Mouse (Mus musculus) thymus, postnatal 4 days (tissue): Measurements from ENCODE around the gene Gm36864.

ENCODE experiments used
- DNase-seq: peaks from one replicate; pipeline ENCODE4 v3.0.0; 2021

The Gm36864 gene

GRCm38 (mm10) chr7:44260410-44260809 is 24.4 kb downstream of the Gm36864 start:
- DNase-seq = no peak

GRCm38 (mm10) chr7:44261147-44261546 is 25.2 kb downstream of the Gm36864 start, which contains the start of gene Gm15517:
TSS of gene Gm15517 (plus strand) at chr7:44261447.
- no peak for DNase-seq

DNA sequence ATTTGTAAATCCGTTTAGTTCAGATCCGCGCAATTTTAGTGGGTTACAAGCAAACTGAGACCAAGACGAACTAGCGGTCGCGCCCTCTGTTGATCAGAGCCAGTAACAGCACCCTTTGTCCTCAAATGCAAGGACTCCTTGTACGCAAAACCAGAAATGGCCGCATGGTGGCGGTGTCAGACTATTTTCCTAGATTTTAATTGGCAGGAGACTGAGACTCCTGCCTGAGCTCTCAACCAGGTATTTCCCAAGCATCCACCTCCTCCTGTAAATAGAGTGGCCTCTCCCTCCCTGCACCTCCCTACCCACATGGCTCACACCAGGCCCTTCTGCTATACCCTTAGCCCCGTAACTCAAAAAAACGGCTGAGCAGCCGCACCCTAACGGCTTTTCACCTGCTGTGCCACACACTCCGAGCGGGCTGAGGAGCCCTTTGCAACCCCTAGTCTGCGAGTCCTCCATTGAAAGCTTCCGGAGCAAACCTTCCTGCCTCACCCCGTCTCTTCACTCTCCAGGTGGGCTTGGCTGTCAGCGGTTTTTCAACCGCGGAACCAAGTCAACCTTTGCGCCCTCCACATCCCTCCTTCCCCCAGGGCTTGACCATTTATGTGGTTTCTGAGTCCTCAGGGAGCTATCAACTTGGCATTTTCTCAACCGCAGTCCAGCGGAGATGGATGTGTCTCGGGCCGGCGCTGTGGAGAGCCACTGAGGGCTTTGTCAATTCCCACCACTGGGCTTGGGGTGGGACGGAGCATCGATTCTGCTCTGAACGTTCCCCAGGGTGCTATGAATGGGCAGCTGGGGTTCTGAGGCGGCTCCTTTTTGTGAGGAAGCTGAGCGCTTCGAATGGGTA is 27.0 kb downstream of the Gm36864 start:
- DNase-seq = peak; percentile 96

DNA sequence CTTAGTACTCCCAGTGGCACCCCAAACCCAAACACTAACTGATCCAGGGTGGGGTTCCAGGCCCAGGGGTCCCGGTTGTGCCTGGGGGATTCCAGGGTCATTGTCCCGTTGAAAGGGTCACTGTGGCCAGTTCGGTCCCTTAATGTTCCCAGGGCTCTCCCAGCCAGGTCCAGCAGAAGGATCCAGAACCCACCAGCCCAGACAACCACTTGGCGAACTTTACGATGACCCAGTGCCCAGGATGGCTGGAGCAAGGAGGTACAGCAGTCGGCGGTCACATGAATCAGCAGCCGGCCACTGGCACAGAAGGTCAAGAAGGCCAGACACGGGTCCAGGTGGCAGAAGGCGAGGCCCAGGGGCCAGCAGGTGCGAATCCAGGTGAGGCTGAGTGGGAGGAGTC is 32.1 kb downstream of the Gm36864 start:
- no peak for DNase-seq

GRCm38 (mm10) chr7:44269397-44269796 is 33.4 kb downstream of the Gm36864 start:
- no peak for DNase-seq

- DNase-seq = no peak
These were observed 35.3 kb downstream of the Gm36864 start for GRCm38 (mm10) chr7:44271309-44271708.

DNA sequence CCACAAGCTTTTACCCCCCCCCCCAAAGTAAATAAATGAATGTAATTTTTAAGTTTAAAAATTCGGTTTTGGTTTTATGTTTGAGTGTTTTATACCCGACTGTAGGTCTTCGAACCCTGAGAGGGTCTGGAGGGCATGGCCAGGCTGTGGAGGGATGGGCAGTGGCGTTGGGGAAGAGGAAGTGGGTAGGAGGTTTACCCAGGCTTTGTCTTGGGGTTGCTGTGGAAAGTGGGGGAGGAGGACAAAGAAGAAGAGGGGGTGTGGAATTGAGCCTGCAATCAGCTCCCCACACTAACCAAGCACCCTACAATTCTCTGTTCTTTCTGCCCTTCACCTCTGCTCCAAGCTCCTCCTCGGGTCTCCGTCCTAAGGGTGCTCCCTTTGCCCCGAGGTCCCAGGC is 36.6 kb downstream of the Gm36864 start:
- DNase-seq = no peak

- DNase-seq = no peak
These were observed 37.5 kb downstream of the Gm36864 start for GRCm38 (mm10) chr7:44273446-44273845.

DNA sequence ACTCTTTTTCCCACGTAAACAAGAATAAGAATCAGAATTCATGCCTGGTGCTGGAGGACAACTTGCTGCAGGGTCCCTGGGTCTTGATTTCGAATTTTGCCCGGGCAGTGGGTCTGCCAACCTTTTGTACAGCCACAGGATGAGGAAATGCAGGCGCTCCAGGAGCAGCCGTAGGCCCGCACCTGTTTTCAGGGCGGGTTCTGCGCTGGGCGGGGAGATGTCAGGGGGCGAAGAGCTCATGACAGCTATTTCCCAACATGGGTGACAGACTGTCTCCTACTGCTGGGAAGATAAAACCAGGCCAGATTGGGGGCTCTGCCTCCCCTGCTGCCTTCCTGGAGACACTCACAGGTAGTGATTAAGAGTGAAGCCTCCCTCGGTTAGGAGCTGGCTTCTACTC is 38.1 kb downstream of the Gm36864 start:
- DNase-seq = no peak

- DNase-seq = no peak
These were observed 39.6 kb downstream of the Gm36864 start for GRCm38 (mm10) chr7:44275546-44275945.

GRCm38 (mm10) chr7:44276461-44277249 is 40.7 kb downstream of the Gm36864 start:
- DNase-seq = no peak

DNA sequence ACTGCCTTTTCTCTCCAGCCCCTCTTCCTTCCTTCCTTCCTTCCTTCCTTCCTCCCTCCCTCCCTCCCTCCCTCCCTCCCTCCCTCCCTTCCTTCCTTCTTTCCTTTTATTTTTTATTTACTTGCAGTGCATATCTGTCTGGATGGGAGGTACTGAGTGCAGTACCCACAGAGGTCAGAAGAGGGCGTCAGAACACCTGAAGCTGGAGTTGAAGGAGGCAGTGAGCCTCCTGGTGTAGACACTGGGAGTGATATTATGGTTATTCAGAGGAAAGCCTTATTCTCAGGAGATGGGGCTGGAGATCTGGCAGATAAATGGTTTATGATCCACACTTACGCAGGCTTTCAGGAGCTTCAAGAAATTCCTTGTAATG is 41.3 kb downstream of the Gm36864 start:
- peak; percentile 65 for DNase-seq

DNA sequence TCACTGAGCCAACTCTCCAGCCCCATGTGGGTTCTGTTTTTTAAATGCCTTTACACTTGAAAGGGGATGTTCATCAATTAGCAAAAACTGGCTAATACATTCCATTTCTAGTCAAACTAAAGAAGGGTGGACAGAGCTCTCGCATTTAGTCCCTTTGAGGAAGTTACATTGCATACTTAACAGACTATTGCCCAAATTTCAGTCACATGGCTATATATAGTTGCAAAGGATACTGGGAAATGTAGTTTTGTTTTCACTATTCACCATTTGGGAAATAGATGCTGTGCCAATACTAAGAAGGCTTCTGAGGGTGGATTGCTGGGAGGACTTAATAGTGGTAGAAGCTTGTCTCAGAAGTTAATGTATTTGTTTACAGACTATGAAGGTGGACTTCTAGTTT is 45.0 kb downstream of the Gm36864 start:
- DNase-seq = no peak

DNA sequence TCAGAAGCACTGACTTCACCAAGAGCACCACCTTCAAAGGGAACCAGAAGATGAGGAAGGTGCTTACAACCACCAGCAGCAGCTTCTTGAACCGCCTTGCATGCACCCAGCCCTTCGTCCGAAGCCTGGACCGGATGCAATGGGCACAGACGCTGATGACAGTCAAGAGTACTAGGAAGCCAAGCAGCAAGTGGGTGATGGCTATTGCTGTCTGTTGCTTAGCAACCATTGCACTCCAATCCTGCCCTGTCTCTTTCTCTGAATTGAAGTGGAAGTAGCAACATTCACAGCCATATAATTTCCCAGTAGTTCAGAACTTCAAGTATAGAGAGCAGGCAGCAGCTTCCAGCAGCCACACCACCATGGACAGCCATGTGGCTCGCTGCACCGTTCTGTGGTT is 45.6 kb downstream of the Gm36864 start:
- DNase-seq = no peak

DNA sequence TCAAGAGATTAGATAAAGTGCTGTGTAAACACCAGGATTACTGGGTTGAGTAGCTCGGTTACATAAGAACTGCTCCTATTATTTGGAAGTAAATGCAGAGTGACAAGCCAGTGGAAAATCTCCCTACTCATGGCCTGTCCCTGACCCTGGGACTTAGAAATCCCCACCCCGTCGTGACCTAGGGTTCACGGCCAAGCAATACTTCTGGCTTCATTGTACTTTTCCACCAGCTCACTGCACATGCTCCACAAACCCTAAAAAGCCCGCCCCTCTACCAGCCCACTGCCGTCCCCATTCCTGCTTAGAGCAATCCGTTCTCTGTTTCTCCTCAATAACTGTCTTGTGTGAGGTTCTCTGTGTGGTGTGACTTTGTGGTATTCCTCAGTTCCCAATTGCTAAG is 51.8 kb downstream of the Gm36864 start:
- DNase-seq = no peak

DNA sequence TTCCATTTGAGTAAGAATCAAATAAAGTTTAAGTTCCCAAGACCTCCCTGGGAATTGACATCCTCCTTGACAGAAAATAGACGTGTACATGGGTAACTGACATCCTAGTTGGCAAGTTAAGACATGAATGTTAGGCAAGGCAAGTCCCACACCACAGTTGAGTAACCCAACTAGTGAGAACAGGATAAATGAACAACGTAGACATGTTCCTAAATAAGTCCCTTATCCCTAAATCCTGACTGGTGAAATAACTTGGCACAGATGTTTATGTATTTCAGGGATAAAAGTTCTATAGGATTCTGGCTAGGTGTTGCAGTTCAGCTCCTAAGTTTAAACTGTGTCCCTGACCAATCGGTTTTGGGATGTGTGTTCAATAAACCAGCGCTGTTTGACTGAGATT is 55.0 kb downstream of the Gm36864 start:
- DNase-seq = no peak

DNA sequence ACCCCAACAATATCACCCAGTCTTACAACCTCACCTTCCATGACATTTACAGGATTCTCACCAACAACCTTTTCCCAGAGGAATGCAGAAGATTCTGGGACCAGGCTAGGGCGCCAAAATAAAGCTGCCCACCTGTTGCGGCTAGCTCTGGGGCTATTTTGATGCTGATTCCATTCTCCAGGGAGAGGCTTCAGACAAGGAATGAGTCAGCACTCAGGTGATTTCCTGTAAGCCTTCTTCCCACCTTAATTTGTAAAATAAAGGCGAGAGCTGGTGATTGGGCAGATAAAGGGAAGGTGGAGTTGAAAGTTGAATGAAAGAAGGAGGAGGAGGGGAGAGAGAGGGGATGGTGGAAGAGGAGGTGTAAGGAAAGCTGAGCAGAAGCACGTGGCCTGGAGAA is 55.4 kb downstream of the Gm36864 start:
- no peak for DNase-seq
